Mouse (Mus musculus) mature B cell (primary cell): ENCODE measurements around the gene Pbx2.

Experiments
- in situ Hi-C: fragments of 300-500 bp; cut with MboI; formaldehyde crosslinking; loops from 2 replicates; pipeline ENCODE4 v1.14.3; 2019

Gene Pbx2

GRCm38 (mm10) chr17:34578070-34578469 is 13.0 kb upstream of the Pbx2 start:
- in situ Hi-C loops = loop anchor here (25.0 kb wide), 1 partner anchor 391 kb away; the partner anchor contains the start of genes Psmb8, Psmb9 and Tap1

GRCm38 (mm10) chr17:34582528-34582927 is 8.5 kb upstream of the Pbx2 start:
- in situ Hi-C loops = loop anchor here (25.0 kb wide), 1 partner anchor 395 kb away; the partner anchor contains the start of genes Psmb8, Psmb9 and Tap1

- in situ Hi-C loops = loop anchor here (25.0 kb wide), 1 partner anchor 396 kb away; the partner anchor contains the start of genes Psmb8, Psmb9 and Tap1
Measured at GRCm38 (mm10) chr17:34583397-34583796, 7.7 kb upstream of the Pbx2 start.

- in situ Hi-C loops = loop anchor here (25.0 kb wide), 1 partner anchor 397 kb away; the partner anchor contains the start of genes Psmb8, Psmb9 and Tap1
Measured at GRCm38 (mm10) chr17:34583819-34584218, 7.2 kb upstream of the Pbx2 start.

- in situ Hi-C loops = loop anchor here (25.0 kb wide), 1 partner anchor 398 kb away; the partner anchor contains the start of genes Psmb8, Psmb9 and Tap1
Measured at GRCm38 (mm10) chr17:34585121-34585520, 5.9 kb upstream of the Pbx2 start.

GRCm38 (mm10) chr17:34585877-34586771 is 4.9 kb upstream of the Pbx2 start:
- in situ Hi-C loops = loop anchor here (25.0 kb wide), 1 partner anchor 399 kb away; the partner anchor contains the start of genes Psmb8, Psmb9 and Tap1

GRCm38 (mm10) chr17:34586796-34587422 is 4.2 kb upstream of the Pbx2 start:
- in situ Hi-C loops = loop anchor here (25.0 kb wide), 1 partner anchor 400 kb away; the partner anchor contains the start of genes Psmb8, Psmb9 and Tap1

GRCm38 (mm10) chr17:34587423-34587811 is 3.6 kb upstream of the Pbx2 start:
- in situ Hi-C loops = loop anchor here (25.0 kb wide), 1 partner anchor 400 kb away; the partner anchor contains the start of genes Psmb8, Psmb9 and Tap1

- in situ Hi-C loops = loop anchor here (25.0 kb wide), 1 partner anchor 401 kb away; the partner anchor contains the start of genes Psmb8, Psmb9 and Tap1
Measured at GRCm38 (mm10) chr17:34587814-34588213, 3.3 kb upstream of the Pbx2 start.

- in situ Hi-C loops = loop anchor here (25.0 kb wide), 1 partner anchor 401 kb away; the partner anchor contains the start of genes Psmb8, Psmb9 and Tap1
Measured at GRCm38 (mm10) chr17:34588767-34589166, 2.3 kb upstream of the Pbx2 start.

- in situ Hi-C loops = loop anchor here (25.0 kb wide), 1 partner anchor 402 kb away; the partner anchor contains the start of genes Psmb8, Psmb9 and Tap1
Measured at GRCm38 (mm10) chr17:34589206-34589605, 1.9 kb upstream of the Pbx2 start.

GRCm38 (mm10) chr17:34589681-34590101 is 1.4 kb upstream of the Pbx2 start, which contains the start of gene Gpsm3:
Gene Gpsm3, plus strand, starts transcription at chr17:34589806.
- in situ Hi-C loops = loop anchor here (25.0 kb wide), 1 partner anchor 402 kb away; the partner anchor contains the start of genes Psmb8, Psmb9 and Tap1

GRCm38 (mm10) chr17:34590154-34590987 is 695 bp upstream of the Pbx2 start:
- in situ Hi-C loops = loop anchor here (25.0 kb wide), 1 partner anchor 403 kb away; the partner anchor contains the start of genes Psmb8, Psmb9 and Tap1

- in situ Hi-C loops = loop anchor here (25.0 kb wide), 1 partner anchor 405 kb away; the partner anchor contains the start of genes Psmb8, Psmb9 and Tap1
Measured at GRCm38 (mm10) chr17:34591994-34592375, 919 bp downstream of the Pbx2 start.

GRCm38 (mm10) chr17:34592581-34593549 is 1.8 kb downstream of the Pbx2 start:
- in situ Hi-C loops = loop anchor here (25.0 kb wide), 1 partner anchor 406 kb away; the partner anchor contains the start of genes Psmb8, Psmb9 and Tap1

- in situ Hi-C loops = loop anchor here (25.0 kb wide), 1 partner anchor 407 kb away; the partner anchor contains the start of genes Psmb8, Psmb9 and Tap1
Measured at GRCm38 (mm10) chr17:34593752-34594525, 2.9 kb downstream of the Pbx2 start.

- in situ Hi-C loops = loop anchor here (25.0 kb wide), 1 partner anchor 409 kb away; the partner anchor contains the start of genes Psmb8, Psmb9 and Tap1
Measured at GRCm38 (mm10) chr17:34596098-34596497, 5.0 kb downstream of the Pbx2 start.

GRCm38 (mm10) chr17:34597566-34598095 is 6.6 kb downstream of the Pbx2 start, which contains the start of gene Ager:
Gene Ager, plus strand, starts transcription at chr17:34597862.
- in situ Hi-C loops = loop anchor here (25.0 kb wide), 1 partner anchor 410 kb away; the partner anchor contains the start of genes Psmb8, Psmb9 and Tap1
